Mouse (Mus musculus) MEL (cell line): Measurements from ENCODE around the gene Atpif1. TPM values are rescaled to one million over a fixed set of nuclear protein-coding genes. Genes with fewer than 3 reads are reported as not detected.

Source experiments
- DNase-seq: peaks from one replicate; pipeline ENCODE4 v3.0.0; 2011; ENCODE audit warnings: low read depth, low spot score
- H3K27ac ChIP-seq: 2 replicates; pipeline ENCODE4 v1.5.1; 2012; ENCODE audit warnings: low read depth, mild to moderate bottlenecking, control low read depth, low read length, moderate library complexity; ENCODE audit not compliant: control insufficient read depth
- H3K27me3 ChIP-seq, 2 experiments: fragments of 150-350 bp in 1 of 2; sonication (generic) in 1 of 2; 2 replicates each; pipeline ENCODE4 v1.6.1; 2012; ENCODE audit warnings: low read length in 2 of 2, mild to moderate bottlenecking in 2 of 2, improper control_type of control experiment in 1 of 2, moderate library complexity in 1 of 2; ENCODE audit not compliant: insufficient read depth in 2 of 2, control insufficient read depth in 1 of 2
- H3K36me3 ChIP-seq, 2 experiments: 2 replicates each; pipeline ENCODE4 v1.6.1; 2012 to 2014; ENCODE audit warnings: low read length in 2 of 2, improper control_type of control experiment in 1 of 2, inconsistent platforms in 1 of 2, mild to moderate bottlenecking in 1 of 2; ENCODE audit not compliant: insufficient read depth in 2 of 2, control insufficient read depth in 1 of 2
- H3K4me1 ChIP-seq, 2 experiments: fragments of 150-350 bp in 1 of 2; sonication (generic) in 1 of 2; 2 replicates each; pipeline ENCODE4 v1.6.1; 2012; ENCODE audit warnings: low read length in 2 of 2, improper control_type of control experiment in 1 of 2, mild to moderate bottlenecking in 1 of 2; ENCODE audit not compliant: insufficient read depth in 2 of 2, control insufficient read depth in 1 of 2
- H3K4me3 ChIP-seq, 2 experiments: fragments of 150-350 bp in 1 of 2; sonication (generic) in 1 of 2; 2 replicates each; pipeline ENCODE4 v1.5.1; 2012; ENCODE audit warnings: low read depth in 2 of 2, low read length in 2 of 2, mild to moderate bottlenecking in 2 of 2, moderate library complexity in 2 of 2, control low read depth in 1 of 2, improper control_type of control experiment in 1 of 2; ENCODE audit not compliant: control insufficient read depth in 1 of 2, insufficient read depth in 1 of 2
- H3K79me2 ChIP-seq: 2 replicates; pipeline ENCODE4 v1.6.1; 2012; ENCODE audit warnings: mild to moderate bottlenecking, low read length, moderate library complexity; ENCODE audit not compliant: control insufficient read depth, poor library complexity, insufficient read depth
- H3K9ac ChIP-seq: 2 replicates; pipeline ENCODE4 v1.6.1; 2012; ENCODE audit warnings: low read depth, mild to moderate bottlenecking, control low read depth, low read length, moderate library complexity; ENCODE audit not compliant: control insufficient read depth, poor library complexity, severe bottlenecking
- H3K9me3 ChIP-seq: fragments of 150-350 bp; sonication (generic); replicated peaks from 2 replicates; pipeline ENCODE4 v1.6.1; 2012; ENCODE audit warnings: mild to moderate bottlenecking, low read length, improper control_type of control experiment, moderate library complexity; ENCODE audit not compliant: insufficient read depth
- CHD1 ChIP-seq: IDR thresholded peaks from 2 replicates; pipeline ENCODE4 v1.6.1; 2012; ENCODE audit warnings: low read depth, mild to moderate bottlenecking, inconsistent platforms, low read length, improper control_type of control experiment
- CHD2 ChIP-seq: IDR thresholded peaks from 2 replicates; pipeline ENCODE4 v1.6.1; 2011; ENCODE audit warnings: low read length, improper control_type of control experiment
- E2F4 ChIP-seq: IDR thresholded peaks from 2 replicates; pipeline ENCODE4 v1.6.1; 2011; ENCODE audit warnings: low read depth, low read length, improper control_type of control experiment, borderline replicate concordance
- ELF1 ChIP-seq: IDR thresholded peaks from 2 replicates; pipeline ENCODE4 v1.6.1; 2014; ENCODE audit warnings: low read depth, mild to moderate bottlenecking, inconsistent platforms, low read length, improper control_type of control experiment, moderate library complexity
- EP300 ChIP-seq, 2 experiments: IDR thresholded peaks; 2 replicates each; pipeline ENCODE4 v1.6.1; 2011; ENCODE audit warnings: improper control_type of control experiment in 2 of 2, low read length in 2 of 2, low read depth in 1 of 2, mild to moderate bottlenecking in 1 of 2
- GABPA ChIP-seq: IDR thresholded peaks from 2 replicates; pipeline ENCODE4 v1.6.1; 2012; ENCODE audit warnings: low read depth, mild to moderate bottlenecking, inconsistent platforms, low read length, improper control_type of control experiment, moderate library complexity
- GATA1 ChIP-seq: IDR thresholded peaks from 2 replicates; pipeline ENCODE4 v1.6.1; 2011; ENCODE audit warnings: low read depth, low read length, improper control_type of control experiment
- JUND ChIP-seq: IDR thresholded peaks from 2 replicates; pipeline ENCODE4 v1.6.1; 2011; ENCODE audit warnings: low read depth, mild to moderate bottlenecking, improper control_type of control experiment, low read length
- MAFK ChIP-seq: IDR thresholded peaks from 2 replicates; pipeline ENCODE4 v1.6.1; 2011; ENCODE audit warnings: low read depth, mild to moderate bottlenecking, low read length, improper control_type of control experiment, borderline replicate concordance
- MAZ ChIP-seq: IDR thresholded peaks from 2 replicates; pipeline ENCODE4 v1.6.1; 2012; ENCODE audit warnings: low read depth, mild to moderate bottlenecking, inconsistent platforms, low read length, improper control_type of control experiment
- MEF2A ChIP-seq: IDR thresholded peaks from 2 replicates; pipeline ENCODE4 v1.6.1; 2014; ENCODE audit warnings: low read depth, mild to moderate bottlenecking, inconsistent platforms, low read length, improper control_type of control experiment; ENCODE audit not compliant: poor library complexity, insufficient replicate concordance, severe bottlenecking; ENCODE audit errors: extremely low read depth
- MXI1 ChIP-seq: IDR thresholded peaks from 2 replicates; pipeline ENCODE4 v1.6.1; 2011; ENCODE audit warnings: mild to moderate bottlenecking, low read depth, low read length, improper control_type of control experiment
- MYB ChIP-seq: IDR thresholded peaks from 2 replicates; pipeline ENCODE4 v1.6.1; 2011; ENCODE audit warnings: mild to moderate bottlenecking, low read depth, low read length, improper control_type of control experiment
- MYC ChIP-seq: IDR thresholded peaks from 2 replicates; pipeline ENCODE4 v1.6.1; 2011; ENCODE audit warnings: low read depth, mild to moderate bottlenecking, low read length, improper control_type of control experiment, moderate library complexity
- NELFE ChIP-seq: IDR thresholded peaks from 2 replicates; pipeline ENCODE4 v1.6.1; 2011; ENCODE audit warnings: low read depth, low read length, improper control_type of control experiment
- POLR2AphosphoS5 ChIP-seq: IDR thresholded peaks from 2 replicates; pipeline ENCODE4 v1.6.1; 2012; ENCODE audit warnings: low read depth, borderline replicate concordance, mild to moderate bottlenecking, inconsistent platforms, low read length, moderate library complexity, mixed read lengths
- SIN3A ChIP-seq: IDR thresholded peaks from 2 replicates; pipeline ENCODE4 v1.6.1; 2012; ENCODE audit warnings: low read length, improper control_type of control experiment, inconsistent platforms
- SMC3 ChIP-seq: IDR thresholded peaks from 2 replicates; pipeline ENCODE4 v1.6.1; 2011; ENCODE audit warnings: low read depth, low read length, improper control_type of control experiment
- TAL1 ChIP-seq: IDR thresholded peaks from 2 replicates; pipeline ENCODE4 v1.6.1; 2012; ENCODE audit warnings: mild to moderate bottlenecking, inconsistent platforms, low read length, moderate library complexity, mixed read lengths
- USF2 ChIP-seq, 2 experiments: IDR thresholded peaks; 2 replicates each; pipeline ENCODE4 v1.6.1; 2011 to 2012; ENCODE audit warnings: improper control_type of control experiment in 2 of 2, low read length in 2 of 2, borderline replicate concordance in 1 of 2, inconsistent platforms in 1 of 2, low read depth in 1 of 2, mild to moderate bottlenecking in 1 of 2; ENCODE audit not compliant: insufficient read depth in 1 of 2
- ZC3H11A ChIP-seq: IDR thresholded peaks from 2 replicates; pipeline ENCODE4 v1.6.1; 2012; ENCODE audit warnings: low read depth, mild to moderate bottlenecking, inconsistent platforms, low read length, improper control_type of control experiment
- ZMIZ1 ChIP-seq: IDR thresholded peaks from 2 replicates; pipeline ENCODE4 v1.6.1; 2012; ENCODE audit warnings: low read depth, mild to moderate bottlenecking, inconsistent platforms, low read length, improper control_type of control experiment, moderate library complexity
- ZNF384 ChIP-seq: IDR thresholded peaks from 2 replicates; pipeline ENCODE4 v1.6.1; 2012; ENCODE audit warnings: low read depth, mild to moderate bottlenecking, inconsistent platforms, low read length, improper control_type of control experiment
- polyA plus RNA-seq, 2 experiments: library from polyadenylated mRNA; stranded (reverse) in 1 of 2; unstranded in 1 of 2; fragments of >175 nt in 1 of 2; fragments of >200 nt in 1 of 2; gene quantifications; 2 replicates each; pipeline versions ENCODE4 v1.2.1 to v1.2.4; 2012; ENCODE audit warnings: low replicate concordance in 2 of 2, low read depth in 1 of 2; ENCODE audit not compliant: insufficient read length in 2 of 2, insufficient read depth in 1 of 2, missing spikeins in 1 of 2
- total RNA-seq: library from RNA; depleted of rRNA; stranded (reverse); fragments of 300-350 nt; gene quantifications from 2 replicates; pipeline ENCODE4 v1.2.3, GENCODE M21; 2012

The Atpif1 gene
- total and polyA plus RNA-seq, 3 experiments: 566 to 730 TPM; not detected in 1

- Histone ChIP-seq H3K27me3 (no peaks in the 10 kb centered on the region), H3K9me3 (no peaks in the 10 kb centered on the region), H3K27ac (peak overlapping the region; percentile 14; the same call in 1 of the 2 replicates), H3K9ac (no peak overlapping the region), H3K4me3 (no peak overlapping the region), H3K36me3 (peaks cover 6 to 46% of the 10 kb centered on the region in 2 experiments), H3K4me1 (peaks cover 28 to 40% of the 10 kb centered on the region in 2 experiments)
- TF ChIP-seq JUND (no peak), SMC3 (no peak), MYB (no peak), MAFK (no peak), CHD1 (no peak), NELFE (no peak), ZMIZ1 (no peak), USF2 (IDR thresholded peaks at IDR 0.05; ENCODE audit: borderline replicate concordance in 1 of 2, insufficient read depth in 1 of 2, low read depth in 1 of 2, low read length in 2 of 2) (no peak), GATA1 (no peak), ZNF384 (no peak), MXI1 (no peak), ZC3H11A (no peak), MAZ (no peak), E2F4 (no peak), MYC (no peak), SIN3A (no peak), CHD2 (no peak), GABPA (no peak), MEF2A (no peak), ELF1 (no peak)
- TF ChIP-seq, all 39 proteins: peak for 0
- DNase-seq: no peak
- H3K79me2 ChIP-seq: peaks cover 67% of the 10 kb centered on the region
These were observed 27.7 kb downstream of the Atpif1 start for GRCm38 (mm10) chr4:132505800-132506199.

GRCm38 (mm10) chr4:132505034-132505738 lies 28.3 kb downstream of the Atpif1 start:
- H3K36me3 ChIP-seq: peaks cover 11 to 44% of the 10 kb centered on the region in 2 experiments
- peak; percentile 37 for DNase-seq
- peaks cover 25 to 37% of the 10 kb centered on the region in 2 experiments for H3K4me1 ChIP-seq

More at GRCm38 (mm10) chr4:132505034-132505738, 28.3 kb downstream of the Atpif1 start:
- H3K9me3 ChIP-seq: no peaks in the 10 kb centered on the region
- H3K27ac ChIP-seq: peak overlapping the region; percentile 14; the same call in 1 of the 2 replicates
- peaks cover 66% of the 10 kb centered on the region for H3K79me2 ChIP-seq
- TF ChIP-seq MXI1 (peak; percentile 18; the same call in 1 of the 2 replicates), TAL1 (0 out of 2 replicates have a peak, but pooled peaks have one; percentile 4), MAZ (0 out of 2 replicates have a peak, but pooled peaks have one; percentile 37), EP300 (IDR thresholded peaks at IDR 0.05; ENCODE audit: low read depth in 1 of 2, low read length in 2 of 2) (peak in 1 of 2 experiments; percentile 27; a peak in 2 of 4 replicates), POLR2AphosphoS5 (no peak), MAFK (peak; percentile 47; the same call in 1 of the 2 replicates), MEF2A (no peak), CHD2 (peak; percentile 41)
- H3K9ac ChIP-seq: no peak overlapping the region
- no peaks in the 10 kb centered on the region for H3K27me3 ChIP-seq
- no peak overlapping the region for H3K4me3 ChIP-seq
